Mouse (Mus musculus) stomach, embryonic 15.5 days (tissue): ENCODE data around the gene Arntl2. TPM values are rescaled to one million over a fixed set of nuclear protein-coding genes. Genes with fewer than 3 reads are reported as not detected.
"Not testable (repeated sequence)": the region's sequence is repeated elsewhere in the genome, so short reads cannot be mapped to it uniquely, and the experiment has no call there.

Experiments used
- ATAC-seq: fragments of 200-750 bp; cut with Nextera tagmentation; 2 replicates; pipeline ENCODE4 v1.8.0; 2017; ENCODE audit warnings: low read depth, moderate number of reproducible peaks, moderate TSS enrichment; ENCODE audit not compliant: insufficient read depth, low FRiP score
- H3K27ac ChIP-seq: fragments of 300-500 bp; sonication (generic); 2 replicates; pipeline ENCODE4 v1.5.1; 2015; ENCODE audit warnings: mild to moderate bottlenecking, inconsistent platforms
- H3K27me3 ChIP-seq: fragments of 300-500 bp; sonication (generic); replicated peaks from 2 replicates; pipeline ENCODE4 v1.6.1; 2015; ENCODE audit warnings: inconsistent platforms
- H3K36me3 ChIP-seq: fragments of 300-500 bp; sonication (generic); 2 replicates; pipeline ENCODE4 v1.6.1; 2015; ENCODE audit warnings: inconsistent platforms
- H3K4me1 ChIP-seq: fragments of 300-500 bp; sonication (generic); 2 replicates; pipeline ENCODE4 v1.6.1; 2015; ENCODE audit warnings: inconsistent platforms
- H3K4me2 ChIP-seq: fragments of 300-500 bp; sonication (generic); 2 replicates; pipeline ENCODE4 v1.6.1; 2015; ENCODE audit warnings: mild to moderate bottlenecking, inconsistent platforms
- H3K4me3 ChIP-seq: fragments of 300-500 bp; sonication (generic); replicated peaks from 2 replicates; pipeline ENCODE4 v1.5.1; 2015; ENCODE audit warnings: inconsistent platforms
- H3K9ac ChIP-seq: fragments of 300-500 bp; sonication (generic); 2 replicates; pipeline ENCODE4 v1.6.1; 2015; ENCODE audit warnings: inconsistent platforms
- H3K9me3 ChIP-seq: fragments of 300-500 bp; sonication (generic); 2 replicates; pipeline ENCODE4 v1.6.1; 2016; ENCODE audit warnings: inconsistent platforms
- WGBS: fragments of 180-500 bp; shearing (Covaris S2); methylation state at CpG from one replicate; pipeline ENCODE4 v1.1.7; 2015; 5-methylcytosine and 5-hydroxymethylcytosine counted together
- polyA plus RNA-seq: library from polyadenylated mRNA; unstranded; fragments of >200 nt; fragmentation: Nextera tagmentation; extraction: Ambion mirVana; gene quantifications from 2 replicates; pipeline ENCODE4 v1.2.1, GENCODE M21; 2015

Arntl2 gene
- polyA plus RNA-seq, 1 experiment from 2014 or later = 8.4 TPM

GRCm38 (mm10) chr6:146760736-146761135 is 35.1 kb upstream of the Arntl2 start:
- Histone ChIP-seq H3K9ac (no peak overlapping the region), H3K4me2 (no peak overlapping the region), H3K4me1 (no peaks in the 10 kb centered on the region), H3K9me3 (no peaks in the 10 kb centered on the region), H3K4me3 (no peak overlapping the region), H3K27ac (no peak overlapping the region), H3K27me3 (no peaks in the 10 kb centered on the region), H3K36me3 (0 out of 2 replicates have a peak, but pooled peaks cover 7% of the 10 kb centered on the region)
- ATAC-seq = no peak
- 69% methylated on average over 4 of the region's 4 CpGs for WGBS

GRCm38 (mm10) chr6:146762264-146762898 is 33.5 kb upstream of the Arntl2 start:
- Histone ChIP-seq H3K9me3 (no peaks in the 10 kb centered on the region), H3K36me3 (0 out of 2 replicates have a peak, but pooled peaks cover 7% of the 10 kb centered on the region), H3K9ac (no peak overlapping the region), H3K27ac (no peak overlapping the region), H3K4me1 (no peaks in the 10 kb centered on the region), H3K27me3 (no peaks in the 10 kb centered on the region), H3K4me2 (no peak overlapping the region), H3K4me3 (no peak overlapping the region)
- WGBS = 63% methylated on average over 5 of the region's 5 CpGs
- no peak for ATAC-seq

GRCm38 (mm10) chr6:146764593-146764992 is 31.3 kb upstream of the Arntl2 start:
- no peak overlapping the region for H3K27ac ChIP-seq
- no peaks in the 10 kb centered on the region for H3K27me3 ChIP-seq
- H3K9ac ChIP-seq = no peak overlapping the region
- no peak overlapping the region for H3K4me2 ChIP-seq
- H3K36me3 ChIP-seq = 0 out of 2 replicates have a peak, but pooled peaks cover 8% of the 10 kb centered on the region
- no peaks in the 10 kb centered on the region for H3K4me1 ChIP-seq
- ATAC-seq = no peak
- no peaks in the 10 kb centered on the region for H3K9me3 ChIP-seq
- no peak overlapping the region for H3K4me3 ChIP-seq
- WGBS = 38% methylated on average over 2 of the region's 2 CpGs

GRCm38 (mm10) chr6:146765270-146765669 is 30.6 kb upstream of the Arntl2 start:
- no peaks in the 10 kb centered on the region for H3K4me1 ChIP-seq
- H3K36me3 ChIP-seq = 0 out of 2 replicates have a peak, but pooled peaks cover 10% of the 10 kb centered on the region
- 74% methylated on average over 4 of the region's 4 CpGs for WGBS
- no peak overlapping the region for H3K4me2 ChIP-seq
- no peaks in the 10 kb centered on the region for H3K27me3 ChIP-seq
- no peak overlapping the region for H3K9ac ChIP-seq
- no peaks in the 10 kb centered on the region for H3K9me3 ChIP-seq
- no peak for ATAC-seq
- H3K27ac ChIP-seq = no peak overlapping the region
- no peak overlapping the region for H3K4me3 ChIP-seq

GRCm38 (mm10) chr6:146768813-146769404 is 26.9 kb upstream of the Arntl2 start:
- Histone ChIP-seq H3K9ac (no peak overlapping the region), H3K4me1 (no peaks in the 10 kb centered on the region), H3K36me3 (peaks cover 13% of the 10 kb centered on the region; the same call in 1 of the 2 replicates), H3K4me3 (no peak overlapping the region), H3K27ac (no peak overlapping the region), H3K4me2 (no peak overlapping the region), H3K27me3 (no peaks in the 10 kb centered on the region), H3K9me3 (no peaks in the 10 kb centered on the region)
- no peak for ATAC-seq
- 89% methylated on average over 10 of the region's 10 CpGs for WGBS

GRCm38 (mm10) chr6:146770005-146770745 is 25.7 kb upstream of the Arntl2 start:
- Histone ChIP-seq H3K27me3 (no peaks in the 10 kb centered on the region), H3K4me3 (no peak overlapping the region), H3K9ac (no peak overlapping the region), H3K36me3 (peaks cover 13% of the 10 kb centered on the region; the same call in 1 of the 2 replicates), H3K27ac (no peak overlapping the region), H3K9me3 (no peaks in the 10 kb centered on the region), H3K4me2 (no peak overlapping the region), H3K4me1 (no peaks in the 10 kb centered on the region)
- 54% methylated on average over 6 of the region's 6 CpGs for WGBS
- ATAC-seq = no peak

GRCm38 (mm10) chr6:146770808-146771207 is 25.0 kb upstream of the Arntl2 start:
- ATAC-seq = no peak
- Histone ChIP-seq H3K9me3 (no peaks in the 10 kb centered on the region), H3K27me3 (no peaks in the 10 kb centered on the region), H3K9ac (no peak overlapping the region), H3K27ac (no peak overlapping the region), H3K36me3 (peaks cover 13% of the 10 kb centered on the region; the same call in 1 of the 2 replicates), H3K4me2 (no peak overlapping the region), H3K4me3 (no peak overlapping the region), H3K4me1 (no peaks in the 10 kb centered on the region)
- WGBS = 86% methylated on average over 5 of the region's 5 CpGs

- H3K36me3 ChIP-seq, H3K27ac ChIP-seq, H3K4me1 ChIP-seq, H3K9ac ChIP-seq, ATAC-seq, H3K27me3 ChIP-seq, H3K9me3 ChIP-seq, H3K4me2 ChIP-seq, H3K4me3 ChIP-seq: not testable (repeated sequence)
- 82% methylated on average over 8 of the region's 8 CpGs for WGBS
Observed at GRCm38 (mm10) chr6:146775864-146776263, 20.0 kb upstream of the Arntl2 start.

GRCm38 (mm10) chr6:146776610-146777389 is 19.1 kb upstream of the Arntl2 start:
- WGBS = 53% methylated on average over 2 of the region's 2 CpGs
- Histone ChIP-seq H3K4me3 (no peak overlapping the region), H3K36me3 (peaks cover 6% of the 10 kb centered on the region; the same call in 1 of the 2 replicates), H3K27me3 (no peaks in the 10 kb centered on the region), H3K27ac (no peak overlapping the region), H3K4me1 (no peaks in the 10 kb centered on the region), H3K9me3 (no peaks in the 10 kb centered on the region), H3K4me2 (no peak overlapping the region), H3K9ac (no peak overlapping the region)
- 0 out of 2 replicates have a peak, but pooled peaks have one; percentile 68 for ATAC-seq

- Histone ChIP-seq H3K9me3 (no peaks in the 10 kb centered on the region), H3K4me3 (no peak overlapping the region), H3K4me2 (no peak overlapping the region), H3K36me3 (peaks cover 6% of the 10 kb centered on the region; the same call in 1 of the 2 replicates), H3K9ac (no peak overlapping the region), H3K4me1 (no peaks in the 10 kb centered on the region), H3K27ac (no peak overlapping the region), H3K27me3 (no peaks in the 10 kb centered on the region)
- 88% methylated on average over 3 of the region's 3 CpGs for WGBS
- ATAC-seq = no peak
Observed at GRCm38 (mm10) chr6:146778055-146778454, 17.8 kb upstream of the Arntl2 start.

GRCm38 (mm10) chr6:146781566-146781965 is 14.3 kb upstream of the Arntl2 start:
- no peaks in the 10 kb centered on the region for H3K9me3 ChIP-seq
- no peak overlapping the region for H3K4me2 ChIP-seq
- no peak for ATAC-seq
- no peak overlapping the region for H3K27ac ChIP-seq
- 71% methylated on average over 3 of the region's 3 CpGs for WGBS
- no peaks in the 10 kb centered on the region for H3K27me3 ChIP-seq
- no peaks in the 10 kb centered on the region for H3K4me1 ChIP-seq
- no peak overlapping the region for H3K9ac ChIP-seq
- no peaks in the 10 kb centered on the region for H3K36me3 ChIP-seq
- no peak overlapping the region for H3K4me3 ChIP-seq
